Mouse (Mus musculus): ENCODE measurements around the gene Irgq. TPM values are rescaled to one million over a fixed set of nuclear protein-coding genes. Genes with fewer than 3 reads are reported as not detected.

Gene Irgq
- total and polyA plus RNA-seq, 3 experiments = 5.1 to 10.1 (median 9.9) TPM

DNA sequence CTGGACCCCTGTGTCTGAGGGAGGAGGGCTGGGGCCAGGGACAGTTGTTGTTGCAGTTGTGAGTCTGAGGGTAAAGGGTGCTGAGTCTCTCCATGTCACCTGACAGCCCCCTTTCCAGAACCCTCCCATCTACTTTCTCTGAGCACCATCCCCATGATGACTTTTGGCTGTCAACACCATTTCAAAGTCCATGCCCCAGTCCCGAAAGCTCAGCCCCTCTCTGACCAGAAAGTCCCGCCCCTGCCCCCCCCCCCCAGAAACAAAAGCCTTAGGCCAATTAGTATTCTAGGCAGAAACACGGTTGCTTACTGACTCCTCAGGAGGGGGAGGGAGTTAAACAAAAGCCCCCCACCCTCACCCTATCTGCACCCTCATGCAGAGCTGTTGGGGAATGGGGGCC lies 43.1 kb upstream of the Irgq start:
- Histone ChIP-seq H3K27me3 (replicated peaks) (peaks cover 61% of the 10 kb centered on the region), H3K79me2 (replicated peaks; ENCODE audit: control insufficient read depth, extremely low read depth, insufficient read depth, poor library complexity, severe bottlenecking) (no peaks in the 10 kb centered on the region), H3K27ac (ENCODE audit: insufficient read depth, low read depth) (no peak overlapping the region), H3K4me3 (replicated peaks in 1 of 3; ENCODE audit: low read depth in 2 of 3, low read length in 2 of 3, poor library complexity in 1 of 3) (no peak overlapping the region), H3K9ac (ENCODE audit: insufficient read depth, low read depth) (no peak overlapping the region), H3K4me2 (ENCODE audit: insufficient read depth, low read depth, poor library complexity, severe bottlenecking) (no peak overlapping the region), H3K36me3 (replicated peaks in 1 of 2; ENCODE audit: control insufficient read depth in 1 of 2, insufficient read depth in 1 of 2, low read length in 1 of 2) (no peaks in the 10 kb centered on the region), H3K4me1 (ENCODE audit: control insufficient read depth in 1 of 2, insufficient read depth in 2 of 2) (peaks cover 3 to 15% of the 10 kb centered on the region in 2 experiments; a peak in 3 of 4 replicates), H3K9me3 (replicated peaks; ENCODE audit: low read length) (no peaks in the 10 kb centered on the region)
- no peak for DNase-seq (ENCODE audit: extremely low read depth)
- TF ChIP-seq JUN (IDR thresholded peaks at IDR 0.05; ENCODE audit: insufficient read depth, low read depth, low read length) = no peak
- TF ChIP-seq IRF4 (IDR thresholded peaks at IDR 0.05; ENCODE audit: low read depth, low read length) = no peak
- no peak for TF ChIP-seq MYC (IDR thresholded peaks at IDR 0.05; ENCODE audit: low read depth, low read length)
- TF ChIP-seq SMC3 (IDR thresholded peaks at IDR 0.05; ENCODE audit: low read depth, low read length) = no peak
- no peak for TF ChIP-seq GABPA (IDR thresholded peaks at IDR 0.05; ENCODE audit: insufficient replicate concordance, low read depth, low read length)
- no peak for TF ChIP-seq ZKSCAN1 (IDR thresholded peaks at IDR 0.05; ENCODE audit: borderline replicate concordance, low read depth, low read length)
- no peak for TF ChIP-seq RCOR1 (conservative IDR thresholded peaks at IDR 0.05; ENCODE audit: low read depth, low read length)
- TF ChIP-seq BHLHE40 (IDR thresholded peaks at IDR 0.05; ENCODE audit: low read depth, low read length) = no peak
- TF ChIP-seq TBP (conservative IDR thresholded peaks at IDR 0.05; ENCODE audit: low read depth, low read length) = no peak
- TF ChIP-seq CHD1 (IDR thresholded peaks at IDR 0.05; ENCODE audit: low read depth, low read length) = no peak
- TF ChIP-seq EP300 (IDR thresholded peaks at IDR 0.05; ENCODE audit: low read length) = no peak
- no peak for TF ChIP-seq TCF12 (IDR thresholded peaks at IDR 0.05; ENCODE audit: low read depth, low read length)
- TF ChIP-seq NELFE (IDR thresholded peaks at IDR 0.05; ENCODE audit: low read depth, low read length) = no peak
- no peak for TF ChIP-seq HCFC1 (IDR thresholded peaks at IDR 0.05; ENCODE audit: low read depth, low read length)
- TF ChIP-seq MAZ (IDR thresholded peaks at IDR 0.05; ENCODE audit: low read depth, low read length) = no peak
- dilution Hi-C loops (cut with MboI; ENCODE audit: extremely low pct_ligation_motif_present, extremely low pct_unique_long_range_greater_than_20kb, low sequenced_read_pairs) = no loop called here
- in situ Hi-C loops (cut with MboI; ENCODE audit: low pct_ligation_motif_present, low pct_unique_long_range_greater_than_20kb, low sequenced_read_pairs) = no loop called here

DNA sequence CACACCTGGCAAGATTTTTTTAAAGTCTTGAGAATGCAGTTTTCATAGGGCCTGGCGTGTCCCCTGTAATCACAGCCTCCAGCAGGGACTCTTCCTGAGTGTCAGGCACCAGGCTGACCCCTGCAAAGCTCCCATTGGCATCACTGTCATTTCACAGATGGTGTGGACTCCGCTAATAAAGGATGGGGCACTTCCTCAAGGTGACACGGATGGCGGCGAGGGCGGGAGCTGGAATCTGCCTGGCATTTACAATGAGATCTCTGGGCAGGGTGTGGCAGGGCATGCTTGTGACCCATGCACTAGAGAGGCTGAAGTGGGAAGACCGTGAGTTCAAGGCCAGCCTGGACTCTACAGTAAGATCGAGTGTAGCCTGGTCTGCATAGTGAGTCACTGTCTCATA lies 42.2 kb upstream of the Irgq start:
- H3K9me3 ChIP-seq (replicated peaks; ENCODE audit: low read length) = no peaks in the 10 kb centered on the region
- in situ Hi-C loops (cut with MboI; ENCODE audit: low pct_ligation_motif_present, low pct_unique_long_range_greater_than_20kb, low sequenced_read_pairs) = no loop called here
- dilution Hi-C loops (cut with MboI; ENCODE audit: extremely low pct_ligation_motif_present, extremely low pct_unique_long_range_greater_than_20kb, low sequenced_read_pairs) = no loop called here

More for the DNA sequence above, 42.2 kb upstream of the Irgq start:
- Histone ChIP-seq H3K4me3 (replicated peaks in 1 of 3; ENCODE audit: low read depth in 2 of 3, low read length in 2 of 3, poor library complexity in 1 of 3) (no peak overlapping the region), H3K4me1 (ENCODE audit: control insufficient read depth in 1 of 2, insufficient read depth in 2 of 2) (peaks cover 3 to 15% of the 10 kb centered on the region in 2 experiments; a peak in 3 of 4 replicates), H3K27ac (ENCODE audit: insufficient read depth, low read depth) (no peak overlapping the region), H3K36me3 (replicated peaks in 1 of 2; ENCODE audit: control insufficient read depth in 1 of 2, insufficient read depth in 1 of 2, low read length in 1 of 2) (no peaks in the 10 kb centered on the region), H3K27me3 (replicated peaks) (peaks cover 52% of the 10 kb centered on the region), H3K9ac (ENCODE audit: insufficient read depth, low read depth) (no peak overlapping the region), H3K4me2 (ENCODE audit: insufficient read depth, low read depth, poor library complexity, severe bottlenecking) (no peak overlapping the region), H3K79me2 (replicated peaks; ENCODE audit: control insufficient read depth, extremely low read depth, insufficient read depth, poor library complexity, severe bottlenecking) (no peaks in the 10 kb centered on the region)
- no peak for DNase-seq (ENCODE audit: extremely low read depth)
- no peak for TF ChIP-seq MAFK (IDR thresholded peaks at IDR 0.05; ENCODE audit: insufficient replicate concordance, low read length)
- no peak for TF ChIP-seq ZKSCAN1 (IDR thresholded peaks at IDR 0.05; ENCODE audit: borderline replicate concordance, low read depth, low read length)
- TF ChIP-seq IRF4 (IDR thresholded peaks at IDR 0.05; ENCODE audit: low read depth, low read length) = no peak
- no peak for TF ChIP-seq MXI1 (IDR thresholded peaks at IDR 0.05; ENCODE audit: low read depth, low read length)
- TF ChIP-seq HCFC1 (IDR thresholded peaks at IDR 0.05; ENCODE audit: low read depth, low read length) = no peak
- TF ChIP-seq ZNF384 (IDR thresholded peaks at IDR 0.05; ENCODE audit: low read depth, low read length) = no peak
- TF ChIP-seq POLR2A (IDR thresholded peaks at IDR 0.05; ENCODE audit: low read depth, low read length) = no peak
- no peak for TF ChIP-seq TBP (conservative IDR thresholded peaks at IDR 0.05; ENCODE audit: low read depth, low read length)
- no peak for TF ChIP-seq POLR2AphosphoS2 (IDR thresholded peaks at IDR 0.05; ENCODE audit: low read depth, low read length)
- TF ChIP-seq RAD21 (IDR thresholded peaks at IDR 0.05; ENCODE audit: low read depth, low read length) = no peak
- no peak for TF ChIP-seq USF1 (IDR thresholded peaks at IDR 0.05; ENCODE audit: low read depth, low read length)

All from CH12.LX (cell line).